Mouse (Mus musculus): Measurements from ENCODE around the gene Rai1. TPM values are rescaled to one million over a fixed set of nuclear protein-coding genes. Genes with fewer than 3 reads are reported as not detected.

Gene Rai1
- total RNA-seq, 2 experiments from 2014 or later = 85.4 to 86.3 TPM

DNA sequence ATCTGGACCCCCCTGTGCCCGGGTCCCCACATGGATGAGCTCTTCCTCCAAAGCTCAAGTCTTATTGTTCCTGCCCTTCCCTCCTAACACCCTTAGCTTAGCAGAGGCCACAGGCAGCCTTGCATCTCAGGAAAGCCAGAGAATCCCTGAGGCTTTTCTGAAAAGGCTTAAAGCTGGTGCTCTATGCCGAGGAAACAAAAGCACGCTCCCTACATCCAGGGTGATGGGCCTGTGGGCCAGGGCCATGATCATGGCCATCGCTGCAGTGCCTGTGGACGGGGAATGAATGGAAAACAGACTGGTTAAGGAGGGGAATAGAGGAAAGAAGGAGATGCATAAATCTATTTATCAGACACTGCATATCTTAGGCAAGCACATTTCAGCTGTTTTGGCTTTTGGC lies 50.9 kb downstream of the Rai1 start:
- H3K27ac ChIP-seq = no peak overlapping the region
- intact Hi-C loops (cut with DNase I) = no loop called here
- no peak for TF ChIP-seq CTCF (IDR thresholded peaks at IDR 0.05)
- no peak overlapping the region for H3K4me3 ChIP-seq
- no peak for DNase-seq (ENCODE audit: extremely low spot score in 1 of 2, low spot score in 2 of 2)

DNA sequence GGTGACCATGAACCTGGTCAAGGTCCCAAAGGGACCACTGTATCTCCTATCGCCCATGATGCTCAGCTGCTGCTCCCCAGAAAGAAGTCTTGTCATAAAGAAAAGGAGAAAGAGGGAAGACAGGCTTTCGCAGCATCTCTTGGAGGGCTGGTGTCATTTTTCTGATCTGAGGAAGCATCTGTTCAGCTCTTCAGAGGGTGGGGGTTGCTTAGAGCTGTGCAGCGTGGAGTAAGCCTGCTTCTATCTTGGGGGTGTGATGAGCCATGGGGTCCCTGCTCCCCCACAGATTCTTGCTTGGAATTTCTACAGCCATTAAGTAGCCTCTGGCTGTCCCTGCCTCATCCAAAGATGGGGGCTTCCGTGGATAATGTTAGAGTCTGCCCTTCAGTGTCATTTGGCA lies 53.5 kb downstream of the Rai1 start:
- intact Hi-C loops (cut with DNase I) = no loop called here
- no peak for DNase-seq (ENCODE audit: extremely low spot score in 1 of 2, low spot score in 2 of 2)
- Histone ChIP-seq H3K4me3 (no peak overlapping the region), H3K27ac (peak overlapping the region; percentile 54)
- TF ChIP-seq CTCF (IDR thresholded peaks at IDR 0.05) = no peak

DNA sequence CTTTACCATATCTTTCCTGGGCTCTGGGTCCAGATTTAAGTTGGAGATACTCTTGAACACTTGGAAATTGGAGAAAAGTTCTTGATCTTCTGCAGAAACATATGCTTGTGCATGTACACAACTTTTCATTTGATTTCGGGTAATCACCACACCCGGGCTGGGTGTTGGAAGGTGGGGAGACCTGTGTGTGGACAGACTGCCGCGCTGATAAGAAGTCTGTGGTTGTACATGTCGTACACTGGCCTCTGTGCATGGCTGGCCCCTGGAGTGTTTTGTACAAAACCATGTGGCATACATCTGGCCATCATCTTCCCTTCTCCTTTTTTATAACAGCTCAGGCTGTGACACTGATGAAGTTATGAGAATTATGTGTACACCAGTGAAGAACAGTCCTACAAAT lies 55.1 kb downstream of the Rai1 start:
- TF ChIP-seq CTCF (IDR thresholded peaks at IDR 0.05) = no peak
- intact Hi-C loops (cut with DNase I) = no loop called here
- no peak overlapping the region for H3K4me3 ChIP-seq
- no peak for DNase-seq (ENCODE audit: extremely low spot score in 1 of 2, low spot score in 2 of 2)
- H3K27ac ChIP-seq = no peak overlapping the region

DNA sequence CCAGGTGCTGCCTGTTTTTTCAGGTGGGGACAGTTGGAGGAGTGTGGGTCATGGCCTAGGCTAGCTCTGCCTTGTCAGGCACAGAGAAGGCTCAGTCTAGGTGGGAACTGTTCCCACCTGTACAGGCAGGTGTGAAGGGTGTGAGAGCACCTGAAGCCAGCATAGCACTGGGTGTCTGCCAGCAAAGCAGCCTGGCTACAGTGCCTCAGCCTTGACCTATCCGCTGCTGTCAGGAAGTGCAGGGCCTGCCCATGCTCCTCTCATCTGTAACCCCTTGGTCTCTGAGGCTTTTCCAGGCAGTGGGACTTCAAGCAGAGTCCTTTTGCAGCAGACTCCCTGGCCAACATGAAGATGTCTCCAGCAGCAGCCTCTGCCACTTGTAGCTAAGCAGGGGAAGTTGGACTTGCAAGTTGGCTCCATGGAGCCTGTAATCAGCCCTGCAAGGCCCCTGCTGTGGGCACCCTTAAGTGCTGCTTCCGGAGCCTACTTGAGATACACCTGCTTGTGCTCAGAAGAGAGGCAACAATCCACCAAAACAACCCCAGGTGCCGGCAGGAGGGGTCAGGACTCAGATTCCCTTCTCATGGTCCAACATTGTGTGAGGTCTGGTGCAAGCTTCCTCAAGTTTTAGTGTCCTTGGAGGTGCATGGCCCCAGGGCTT lies 55.8 kb downstream of the Rai1 start:
- no peak overlapping the region for H3K27ac ChIP-seq

DNA sequence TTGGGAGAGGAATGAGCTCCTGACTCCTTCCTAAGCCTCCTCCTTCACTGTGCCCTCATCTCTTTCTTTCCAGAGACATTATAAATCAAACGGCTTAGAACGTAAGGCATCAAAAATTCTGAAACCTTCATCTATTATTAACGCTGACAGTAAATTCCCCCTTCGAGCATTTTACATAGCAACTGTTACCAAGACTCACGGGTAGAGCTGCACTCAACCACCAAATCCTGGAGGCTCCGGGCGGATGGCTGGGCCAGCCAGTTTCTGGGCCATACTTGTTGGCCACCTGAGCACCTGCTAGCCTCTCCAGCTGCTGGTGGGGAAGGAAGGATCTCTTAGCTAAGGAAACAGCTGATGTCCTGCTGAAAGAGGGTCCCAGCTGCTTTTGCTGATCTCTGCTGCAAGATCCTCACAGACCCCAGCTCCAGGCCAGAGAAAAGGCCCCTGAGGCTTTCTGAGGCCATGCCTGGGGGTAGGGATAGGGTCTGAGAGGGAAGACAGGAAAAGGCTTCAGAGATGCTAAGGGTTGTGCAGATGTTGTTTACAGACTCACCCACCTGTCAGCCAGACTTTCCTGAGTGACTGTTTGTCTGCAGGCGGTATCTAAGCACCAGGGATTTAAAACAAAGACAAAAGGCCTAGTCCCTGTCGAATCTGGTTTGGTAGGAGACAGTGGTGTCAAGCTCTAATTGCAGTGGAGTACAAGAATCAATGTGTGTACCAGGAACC lies 56.5 kb downstream of the Rai1 start:
- DNase-seq (ENCODE audit: extremely low spot score in 1 of 2, low spot score in 2 of 2) = no peak
- TF ChIP-seq CTCF (IDR thresholded peaks at IDR 0.05) = no peak
- intact Hi-C loops (cut with DNase I) = no loop called here
- no peak overlapping the region for H3K4me3 ChIP-seq
- H3K27ac ChIP-seq = no peak overlapping the region

More for the DNA sequence above, 55.8 kb downstream of the Rai1 start:
- intact Hi-C loops (cut with DNase I) = no loop called here
- no peak for TF ChIP-seq CTCF (IDR thresholded peaks at IDR 0.05)
- DNase-seq (ENCODE audit: extremely low spot score in 1 of 2, low spot score in 2 of 2) = no peak
- no peak overlapping the region for H3K4me3 ChIP-seq

DNA sequence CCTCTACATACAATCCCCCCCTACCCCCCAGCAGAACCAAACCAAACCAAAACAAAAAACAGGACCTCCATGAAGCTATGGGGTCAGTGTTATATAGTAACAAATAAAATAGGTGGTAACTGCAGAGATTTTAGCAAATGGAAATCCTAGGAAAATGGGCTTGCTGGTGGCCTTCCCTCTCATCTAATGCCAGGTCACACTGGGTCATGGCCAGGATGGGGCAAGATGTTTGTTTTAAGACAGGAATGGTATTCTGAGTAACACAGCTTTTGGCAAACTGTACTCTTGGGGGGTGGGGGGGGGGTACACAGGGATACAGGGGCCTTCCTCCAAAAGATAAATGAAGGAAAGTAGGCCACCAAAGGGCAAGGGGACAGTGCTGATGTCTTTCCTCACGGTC lies 57.7 kb downstream of the Rai1 start:
- TF ChIP-seq CTCF (IDR thresholded peaks at IDR 0.05) = no peak
- no peak overlapping the region for H3K27ac ChIP-seq
- intact Hi-C loops (cut with DNase I) = no loop called here
- no peak overlapping the region for H3K4me3 ChIP-seq
- no peak for DNase-seq (ENCODE audit: extremely low spot score in 1 of 2, low spot score in 2 of 2)

DNA sequence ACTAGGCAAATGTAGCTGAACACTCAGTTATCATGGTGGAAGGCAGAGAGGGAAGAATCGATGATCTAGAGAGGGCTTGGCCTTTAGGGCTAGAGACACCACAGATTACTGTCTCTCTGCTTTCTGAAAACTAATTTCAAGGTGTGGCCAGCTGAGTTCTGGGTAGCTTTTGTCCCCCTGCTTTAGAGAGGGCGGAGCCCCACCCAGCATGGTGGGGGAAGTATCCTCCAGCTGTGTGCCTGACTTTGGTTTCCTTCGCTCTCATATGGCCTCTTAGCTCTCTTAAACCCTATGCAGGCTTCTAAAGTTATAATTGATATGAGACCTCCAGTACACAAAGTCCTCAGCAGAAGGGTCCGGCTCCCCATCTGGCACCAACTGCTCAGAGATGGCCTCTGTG lies 58.5 kb downstream of the Rai1 start:
- DNase-seq (ENCODE audit: extremely low spot score in 1 of 2, low spot score in 2 of 2) = no peak
- H3K27ac ChIP-seq = no peak overlapping the region
- intact Hi-C loops (cut with DNase I) = no loop called here
- H3K4me3 ChIP-seq = no peak overlapping the region
- no peak for TF ChIP-seq CTCF (IDR thresholded peaks at IDR 0.05)

DNA sequence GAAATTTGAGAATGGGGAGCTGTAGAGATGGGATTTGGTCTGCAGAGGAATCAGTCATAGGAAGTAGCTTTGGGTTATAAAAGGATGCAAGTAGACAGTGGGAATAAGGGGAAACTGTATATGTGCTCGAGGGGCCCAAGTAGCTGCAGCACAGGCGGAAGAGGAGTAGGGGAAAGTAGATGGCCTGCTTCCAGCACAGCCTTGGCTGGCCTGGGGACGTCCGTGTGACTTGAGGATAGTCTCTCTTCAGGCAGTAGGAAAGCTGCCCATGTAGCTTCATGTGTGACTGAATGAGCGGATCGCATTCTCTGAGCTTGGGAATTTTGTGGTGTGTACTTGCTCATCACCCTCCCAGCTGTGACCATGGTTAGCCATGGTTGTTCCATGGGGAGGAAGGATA lies 59.6 kb downstream of the Rai1 start:
- no peak for TF ChIP-seq CTCF (IDR thresholded peaks at IDR 0.05)
- DNase-seq (ENCODE audit: extremely low spot score in 1 of 2, low spot score in 2 of 2) = no peak
- no peak overlapping the region for H3K4me3 ChIP-seq
- H3K27ac ChIP-seq = no peak overlapping the region
- intact Hi-C loops (cut with DNase I) = no loop called here

DNA sequence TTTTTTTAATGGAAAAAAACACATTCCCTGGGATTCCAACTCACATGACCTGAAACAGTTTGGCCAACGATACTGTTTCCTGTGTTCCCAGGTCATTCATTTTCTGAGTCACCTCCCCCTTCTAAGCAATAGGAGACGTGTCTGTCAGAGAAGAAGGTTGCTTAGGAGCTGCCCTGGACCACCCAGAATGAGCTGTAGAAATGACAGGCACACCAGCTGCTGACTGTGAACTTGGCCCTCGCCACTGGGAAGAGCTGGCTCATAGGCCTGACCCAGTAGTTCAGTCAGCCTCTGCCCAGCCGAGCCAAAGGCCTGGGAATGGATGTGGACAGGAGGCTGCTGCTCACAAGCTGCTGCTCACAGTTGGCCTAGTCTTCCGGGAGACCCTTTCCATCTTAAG lies 60.3 kb downstream of the Rai1 start:
- intact Hi-C loops (cut with DNase I) = no loop called here
- DNase-seq (ENCODE audit: extremely low spot score in 1 of 2, low spot score in 2 of 2) = no peak
- TF ChIP-seq CTCF (IDR thresholded peaks at IDR 0.05) = no peak

DNA sequence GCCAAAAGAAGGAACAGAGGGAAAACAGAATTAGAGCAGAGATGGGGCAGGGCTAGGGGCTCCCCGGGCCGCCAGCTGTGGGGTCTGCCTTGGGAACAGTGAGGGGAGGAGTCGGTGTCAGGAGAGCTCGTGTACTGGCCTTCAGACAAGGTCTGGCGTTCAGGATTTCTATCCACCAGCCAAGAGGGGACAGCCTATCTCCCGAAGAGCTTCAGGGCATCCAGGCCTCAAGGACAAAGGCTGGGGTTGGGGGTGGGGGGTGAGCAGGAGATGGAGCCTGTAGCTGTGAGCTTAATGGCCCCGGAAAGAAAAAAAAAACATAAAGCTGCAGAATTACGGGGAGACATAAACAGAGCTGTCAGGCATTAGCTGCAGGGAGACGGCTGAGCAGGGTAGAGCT lies 64.0 kb downstream of the Rai1 start:
- intact Hi-C loops (cut with DNase I) = no loop called here
- no peak for TF ChIP-seq CTCF (IDR thresholded peaks at IDR 0.05)
- Histone ChIP-seq H3K27ac (no peak overlapping the region), H3K4me3 (no peak overlapping the region)
- no peak for DNase-seq (ENCODE audit: extremely low spot score in 1 of 2, low spot score in 2 of 2)

More for the DNA sequence above, 60.3 kb downstream of the Rai1 start:
- no peak overlapping the region for H3K4me3 ChIP-seq
- no peak overlapping the region for H3K27ac ChIP-seq

DNA sequence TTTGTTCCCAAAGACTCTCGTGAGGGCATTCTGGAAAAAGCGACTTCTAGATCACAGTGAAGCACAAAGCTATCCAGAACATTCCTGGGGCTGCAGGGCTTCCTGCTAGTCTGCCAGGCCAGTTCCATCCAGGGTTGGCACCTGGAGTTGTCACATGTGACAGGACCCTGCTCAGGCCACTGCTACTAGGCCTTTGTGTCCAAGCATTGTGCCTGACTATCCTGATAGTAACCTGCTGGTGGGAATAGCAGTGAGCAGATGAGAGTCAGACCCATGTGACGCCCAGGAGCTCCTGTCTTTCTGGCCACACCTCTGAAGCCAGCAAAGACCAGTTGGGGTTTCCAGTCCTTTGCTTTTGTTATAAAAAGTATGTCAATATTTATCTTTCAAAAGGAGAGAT lies 67.3 kb downstream of the Rai1 start:
- TF ChIP-seq CTCF (IDR thresholded peaks at IDR 0.05) = no peak
- no peak for DNase-seq (ENCODE audit: extremely low spot score in 1 of 2, low spot score in 2 of 2)
- Histone ChIP-seq H3K27ac (peak overlapping the region; percentile 0; the same call in 1 of the 2 replicates), H3K4me3 (no peak overlapping the region)
- intact Hi-C loops (cut with DNase I) = no loop called here

DNA sequence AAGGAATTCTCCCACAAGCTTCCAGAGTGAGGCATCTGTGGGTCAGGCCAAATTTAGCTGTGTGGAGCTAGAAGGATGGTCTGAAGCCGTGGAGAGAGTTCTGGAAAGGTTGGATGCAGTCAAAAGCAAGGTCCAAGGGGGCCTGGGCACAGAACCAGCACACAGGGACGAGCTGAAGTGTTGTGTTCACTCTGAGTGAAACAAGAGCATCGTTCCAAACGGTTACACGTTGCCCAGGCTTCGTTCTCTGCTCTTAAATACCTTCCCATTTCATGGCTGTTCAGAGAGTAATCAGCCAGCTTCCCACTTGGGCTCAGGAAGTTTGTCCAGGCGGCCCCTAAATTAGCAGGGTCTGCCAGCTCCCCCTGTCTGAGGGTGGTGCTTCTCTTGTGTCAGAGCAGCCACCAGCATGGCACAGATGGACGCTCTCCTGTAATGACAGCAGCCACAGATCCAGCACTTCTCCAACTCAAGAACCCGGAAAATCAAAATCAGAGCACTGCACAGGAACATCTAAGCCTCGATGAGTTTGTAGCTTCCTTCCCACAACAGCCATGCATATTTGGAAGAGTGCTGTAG lies 68.9 kb downstream of the Rai1 start:
- intact Hi-C loops (cut with DNase I) = no loop called here
- Histone ChIP-seq H3K4me3 (no peak overlapping the region), H3K27ac (peak overlapping the region; percentile 55)
- DNase-seq (ENCODE audit: extremely low spot score in 1 of 2, low spot score in 2 of 2) = no peak
- no peak for TF ChIP-seq CTCF (IDR thresholded peaks at IDR 0.05)

Data from left cerebral cortex, adult 2 months (tissue).